Mouse (Mus musculus): ENCODE results near the gene Ifnl3. TPM values are rescaled to one million over a fixed set of nuclear protein-coding genes. Genes with fewer than 3 reads are reported as not detected.
"Not testable (repeated sequence)": the region's sequence is repeated elsewhere in the genome, so short reads cannot be mapped to it uniquely, and the experiment has no call there.

Ifnl3 gene
- polyA plus RNA-seq, 1 experiment from 2014 or later, result not detected

- DNase-seq (ENCODE audit: low spot score), result no peak
- WGBS, result 60% methylated on average over 8 of the region's 8 CpGs
- no peaks in the 10 kb centered on the region for H3K4me1 ChIP-seq (ENCODE audit: control insufficient read depth, insufficient read depth, low read length)
- no peaks in the 10 kb centered on the region for H3K9me3 ChIP-seq (replicated peaks; ENCODE audit: control insufficient read depth, low read length)
- no peaks in the 10 kb centered on the region for H3K27me3 ChIP-seq (ENCODE audit: control insufficient read depth, insufficient read depth, low read length)
- no peak overlapping the region for H3K27ac ChIP-seq (replicated peaks; ENCODE audit: low read depth, low read length)
- no peaks in the 10 kb centered on the region for H3K36me3 ChIP-seq (replicated peaks; ENCODE audit: control insufficient read depth, insufficient read depth, low read depth, low read length)
- no peak overlapping the region for H3K9ac ChIP-seq (replicated peaks; ENCODE audit: low read length)
- ATAC-seq (replicated peaks; ENCODE audit: insufficient number of reproducible peaks, low FRiP score, low TSS enrichment, low read depth), result no peak
- H3K4me2 ChIP-seq (ENCODE audit: low read depth, low read length), result no peak overlapping the region
- H3K4me3 ChIP-seq (ENCODE audit: low read depth, low read length), result no peak overlapping the region
Measured at GRCm38 (mm10) chr7:28532005-28532404, 9.4 kb downstream of the Ifnl3 start.

GRCm38 (mm10) chr7:28538886-28539285 is 16.2 kb downstream of the Ifnl3 start:
- not testable (repeated sequence) for H3K27me3 ChIP-seq (ENCODE audit: control insufficient read depth, insufficient read depth, low read length); H3K4me3 ChIP-seq (ENCODE audit: low read depth, low read length); H3K9ac ChIP-seq (replicated peaks; ENCODE audit: low read length); H3K36me3 ChIP-seq (replicated peaks; ENCODE audit: control insufficient read depth, insufficient read depth, low read depth, low read length); DNase-seq (ENCODE audit: low spot score); H3K4me2 ChIP-seq (ENCODE audit: low read depth, low read length); H3K9me3 ChIP-seq (replicated peaks; ENCODE audit: control insufficient read depth, low read length); H3K4me1 ChIP-seq (ENCODE audit: control insufficient read depth, insufficient read depth, low read length); H3K27ac ChIP-seq (replicated peaks; ENCODE audit: low read depth, low read length); ATAC-seq (replicated peaks; ENCODE audit: insufficient number of reproducible peaks, low FRiP score, low TSS enrichment, low read depth)
- WGBS, result 92% methylated on average over 6 of the region's 6 CpGs

- no peak for DNase-seq (ENCODE audit: low spot score)
- Histone ChIP-seq H3K9ac (replicated peaks; ENCODE audit: low read length) (no peak within 1 kb of the TSS), H3K9me3 (replicated peaks; ENCODE audit: control insufficient read depth, low read length) (no peaks in the 10 kb centered on the region), H3K4me2 (ENCODE audit: low read depth, low read length) (no peak within 1 kb of the TSS), H3K27ac (replicated peaks; ENCODE audit: low read depth, low read length) (no peak within 1 kb of the TSS), H3K4me1 (ENCODE audit: control insufficient read depth, insufficient read depth, low read length) (no peaks in the 10 kb centered on the region; the same call in 1 of the 2 replicates), H3K4me3 (ENCODE audit: low read depth, low read length) (no peak within 1 kb of the TSS), H3K36me3 (replicated peaks; ENCODE audit: control insufficient read depth, insufficient read depth, low read depth, low read length) (no peaks in the 10 kb centered on the region), H3K27me3 (ENCODE audit: control insufficient read depth, insufficient read depth, low read length) (peaks cover 9% of the 10 kb centered on the region)
- WGBS, result 74% methylated on average over 4 of the region's 4 CpGs
- ATAC-seq (replicated peaks; ENCODE audit: insufficient number of reproducible peaks, low FRiP score, low TSS enrichment, low read depth), result no peak
Measured at GRCm38 (mm10) chr7:28540526-28540925, 17.9 kb downstream of the Ifnl3 start, which contains the start of gene Sycn. Gene Sycn, plus strand, starts transcription at chr7:28540885.

GRCm38 (mm10) chr7:28544051-28544601 is 21.5 kb downstream of the Ifnl3 start:
- peaks cover 31% of the 10 kb centered on the region for H3K27me3 ChIP-seq (ENCODE audit: control insufficient read depth, insufficient read depth, low read length)
- 4% methylated on average over 25 of the region's 27 CpGs for WGBS

GRCm38 (mm10) chr7:28545048-28545890 is 22.6 kb downstream of the Ifnl3 start:
- H3K27ac ChIP-seq (replicated peaks; ENCODE audit: low read depth, low read length), result no peak overlapping the region
- no peak overlapping the region for H3K9ac ChIP-seq (replicated peaks; ENCODE audit: low read length)
- H3K4me1 ChIP-seq (ENCODE audit: control insufficient read depth, insufficient read depth, low read length), result peaks cover 2% of the 10 kb centered on the region
- WGBS, result 19% methylated on average over 14 of the region's 14 CpGs
- H3K4me2 ChIP-seq (ENCODE audit: low read depth, low read length), result no peak overlapping the region
- H3K27me3 ChIP-seq (ENCODE audit: control insufficient read depth, insufficient read depth, low read length), result peaks cover 31% of the 10 kb centered on the region
- no peak overlapping the region for H3K4me3 ChIP-seq (ENCODE audit: low read depth, low read length)
- no peaks in the 10 kb centered on the region for H3K9me3 ChIP-seq (replicated peaks; ENCODE audit: control insufficient read depth, low read length)
- peak; percentile 49 for DNase-seq (ENCODE audit: low spot score)
- no peaks in the 10 kb centered on the region for H3K36me3 ChIP-seq (replicated peaks; ENCODE audit: control insufficient read depth, insufficient read depth, low read depth, low read length)
- ATAC-seq (replicated peaks; ENCODE audit: insufficient number of reproducible peaks, low FRiP score, low TSS enrichment, low read depth), result no peak

More at GRCm38 (mm10) chr7:28544051-28544601, 21.5 kb downstream of the Ifnl3 start:
- no peak overlapping the region; the same call in 1 of the 2 replicates for H3K9ac ChIP-seq (replicated peaks; ENCODE audit: low read length)
- ATAC-seq (replicated peaks; ENCODE audit: insufficient number of reproducible peaks, low FRiP score, low TSS enrichment, low read depth) (no peak; the same call in 1 of the 2 replicates), DNase-seq (ENCODE audit: low spot score) (peak; percentile 35)
- no peaks in the 10 kb centered on the region for H3K9me3 ChIP-seq (replicated peaks; ENCODE audit: control insufficient read depth, low read length)
- H3K4me2 ChIP-seq (ENCODE audit: low read depth, low read length), result peak overlapping the region; percentile 42
- no peaks in the 10 kb centered on the region for H3K36me3 ChIP-seq (replicated peaks; ENCODE audit: control insufficient read depth, insufficient read depth, low read depth, low read length)
- H3K27ac ChIP-seq (replicated peaks; ENCODE audit: low read depth, low read length), result no peak overlapping the region
- H3K4me3 ChIP-seq (ENCODE audit: low read depth, low read length), result peak overlapping the region; percentile 18; the same call in 1 of the 2 replicates
- peaks cover 2% of the 10 kb centered on the region for H3K4me1 ChIP-seq (ENCODE audit: control insufficient read depth, insufficient read depth, low read length)

GRCm38 (mm10) chr7:28545891-28546210 is 23.2 kb downstream of the Ifnl3 start:
- no peak for ATAC-seq (replicated peaks; ENCODE audit: insufficient number of reproducible peaks, low FRiP score, low TSS enrichment, low read depth)
- no peaks in the 10 kb centered on the region for H3K36me3 ChIP-seq (replicated peaks; ENCODE audit: control insufficient read depth, insufficient read depth, low read depth, low read length)
- peaks cover 31% of the 10 kb centered on the region for H3K27me3 ChIP-seq (ENCODE audit: control insufficient read depth, insufficient read depth, low read length)
- DNase-seq (ENCODE audit: low spot score), result no peak
- peaks cover 2% of the 10 kb centered on the region for H3K4me1 ChIP-seq (ENCODE audit: control insufficient read depth, insufficient read depth, low read length)
- H3K4me2 ChIP-seq (ENCODE audit: low read depth, low read length), result no peak overlapping the region
- no peak overlapping the region for H3K27ac ChIP-seq (replicated peaks; ENCODE audit: low read depth, low read length)
- H3K9me3 ChIP-seq (replicated peaks; ENCODE audit: control insufficient read depth, low read length), result no peaks in the 10 kb centered on the region
- WGBS, result 50% methylated on average over 7 of the region's 7 CpGs
- H3K4me3 ChIP-seq (ENCODE audit: low read depth, low read length), result no peak overlapping the region
- no peak overlapping the region for H3K9ac ChIP-seq (replicated peaks; ENCODE audit: low read length)

- H3K4me2 ChIP-seq (ENCODE audit: low read depth, low read length), result peak overlapping the region; percentile 54
- peak overlapping the region; percentile 39 for H3K9ac ChIP-seq (replicated peaks; ENCODE audit: low read length)
- WGBS, result under 1% methylated on average over 22 of the region's 22 CpGs
- peak overlapping the region; percentile 25 for H3K4me3 ChIP-seq (ENCODE audit: low read depth, low read length)
- no peak for ATAC-seq (replicated peaks; ENCODE audit: insufficient number of reproducible peaks, low FRiP score, low TSS enrichment, low read depth)
- DNase-seq (ENCODE audit: low spot score), result peak; percentile 24
- H3K27me3 ChIP-seq (ENCODE audit: control insufficient read depth, insufficient read depth, low read length), result peaks cover 31% of the 10 kb centered on the region
- no peaks in the 10 kb centered on the region for H3K36me3 ChIP-seq (replicated peaks; ENCODE audit: control insufficient read depth, insufficient read depth, low read depth, low read length)
- H3K4me1 ChIP-seq (ENCODE audit: control insufficient read depth, insufficient read depth, low read length), result peaks cover 2% of the 10 kb centered on the region
- H3K9me3 ChIP-seq (replicated peaks; ENCODE audit: control insufficient read depth, low read length), result no peaks in the 10 kb centered on the region
- no peak overlapping the region for H3K27ac ChIP-seq (replicated peaks; ENCODE audit: low read depth, low read length)
Measured at GRCm38 (mm10) chr7:28546649-28547048, 24.0 kb downstream of the Ifnl3 start.

GRCm38 (mm10) chr7:28547154-28547553 is 24.5 kb downstream of the Ifnl3 start, which contains the start of gene Nccrp1:
Gene Nccrp1, minus strand, starts transcription at chr7:28547254.
- Histone ChIP-seq H3K4me2 (ENCODE audit: low read depth, low read length) (peak within 1 kb of the TSS; percentile 54), H3K4me3 (ENCODE audit: low read depth, low read length) (peak within 1 kb of the TSS; percentile 25), H3K4me1 (ENCODE audit: control insufficient read depth, insufficient read depth, low read length) (peaks cover 2% of the 10 kb centered on the region), H3K9ac (replicated peaks; ENCODE audit: low read length) (peak within 1 kb of the TSS; percentile 39), H3K9me3 (replicated peaks; ENCODE audit: control insufficient read depth, low read length) (no peaks in the 10 kb centered on the region), H3K36me3 (replicated peaks; ENCODE audit: control insufficient read depth, insufficient read depth, low read depth, low read length) (no peaks in the 10 kb centered on the region), H3K27me3 (ENCODE audit: control insufficient read depth, insufficient read depth, low read length) (peaks cover 31% of the 10 kb centered on the region), H3K27ac (replicated peaks; ENCODE audit: low read depth, low read length) (no peak within 1 kb of the TSS)
- ATAC-seq (replicated peaks; ENCODE audit: insufficient number of reproducible peaks, low FRiP score, low TSS enrichment, low read depth) (no peak), DNase-seq (ENCODE audit: low spot score) (no peak)
- WGBS, result 1% methylated on average over 5 of the region's 5 CpGs

Measured in embryonic facial prominence, embryonic 11.5 days (tissue).